In the genomic region with DNA sequence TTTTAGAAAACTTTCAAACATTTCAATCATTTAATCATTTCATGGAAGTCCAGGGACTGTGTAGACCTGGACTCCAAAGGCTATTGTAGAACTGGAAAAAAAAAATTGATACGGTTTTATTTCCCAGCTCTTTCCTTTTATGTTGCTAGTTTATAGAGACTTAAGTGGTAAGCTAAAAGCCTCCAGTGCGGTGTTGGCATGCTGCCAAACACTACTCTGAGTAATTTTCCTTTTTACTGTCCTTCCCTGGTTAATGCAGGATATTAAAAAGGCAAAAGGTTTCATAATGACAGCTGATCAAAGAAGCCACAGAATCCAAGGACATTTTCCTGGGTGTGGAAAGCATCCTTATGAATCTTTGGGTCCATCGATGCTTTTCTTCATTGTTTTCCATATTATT, we compare ENCODE assay signal across 11 mouse cellular contexts. TPM values are rescaled to one million over a fixed set of nuclear protein-coding genes. Genes with fewer than 3 reads are reported as not detected.
A peak's percentile ranks its signal among the peaks of the same experiment; 100 is the strongest.
DNase-seq lines count a peak whose midpoint lies in the region; ATAC-seq and TF ChIP-seq lines count a peak whose summit lies in the region.
"Had no signal": no experiment of that assay in that cellular context is flagged by ENCODE, and none has a peak within 500 bp of the region (broad histone marks: within the 10 kb centered on the region; RNA-seq: fewer than 3 reads in every experiment).

No protein-coding gene starts in this region.

- no peaks in the 10 kb centered on the region for H3K4me1 ChIP-seq in forebrain, postnatal 0 days (ENCODE audit: insufficient read depth)
- H3K4me1 ChIP-seq: limb, embryonic 12.5 days had no signal

- ATAC-seq in forebrain, postnatal 0 days = peak; percentile 20; the same call in 1 of the 2 replicates
- no peak for ATAC-seq in erythroid progenitor cell, adult 5-6 weeks (replicated peaks; ENCODE audit: low FRiP score, poor library complexity, severe bottlenecking)

- H3K4me2 ChIP-seq in forebrain, postnatal 0 days (ENCODE audit: low read depth) = no peak overlapping the region
- H3K4me2 ChIP-seq: limb, embryonic 12.5 days had no signal

- TF ChIP-seq CTCF in forebrain, postnatal 0 days (IDR thresholded peaks at IDR 0.05; ENCODE audit: low read depth) = no peak

- H3K9ac ChIP-seq in forebrain, postnatal 0 days = no peak overlapping the region
- H3K9ac ChIP-seq: limb, embryonic 12.5 days had no signal

- H3K4me3 ChIP-seq in forebrain, postnatal 0 days (ENCODE audit: low read depth, low read length) = no peak overlapping the region
- H3K4me3 ChIP-seq: limb, embryonic 12.5 days had no signal

- no peaks in the 10 kb centered on the region for H3K36me3 ChIP-seq in forebrain, postnatal 0 days (ENCODE audit: insufficient read depth)
- H3K36me3 ChIP-seq: limb, embryonic 12.5 days had no signal

- H3K9me3 ChIP-seq in forebrain, postnatal 0 days (ENCODE audit: low read length) = no peaks in the 10 kb centered on the region
- H3K9me3 ChIP-seq: limb, embryonic 12.5 days had no signal

- no peaks in the 10 kb centered on the region for H3K27me3 ChIP-seq in forebrain, postnatal 0 days (ENCODE audit: insufficient read depth, low read length)
- H3K27me3 ChIP-seq: limb, embryonic 12.5 days had no signal

- 18% methylated on average over 3 of the region's 3 CpGs for WGBS in forebrain, postnatal 0 days

- DNase-seq in kidney, postnatal 10 days = peak; percentile 21
- DNase-seq in kidney, adult 18-20 months = no peak
- DNase-seq in 416B (ENCODE audit: low read depth) = peak; percentile 29
- DNase-seq in NIH3T3 (ENCODE audit: low read depth) = peak; percentile 57
- DNase-seq in forebrain, postnatal 0 days = peak; percentile 47
- DNase-seq in cerebellum, postnatal 36 days = no peak
- DNase-seq: heart, postnatal 4 days; thymus, postnatal 36 days had no signal

- no peak overlapping the region for H3K27ac ChIP-seq in forebrain, postnatal 0 days (ENCODE audit: low read depth, low read length)
- H3K27ac ChIP-seq: limb, embryonic 12.5 days; macrophage had no signal

RNA-seq across cellular contexts. Expression of gene Kcnab1, which starts 53.8 kb away (rescaled TPM):
- total RNA-seq in forebrain, postnatal 0 days (2014; rRNA removed) = 7.3 and 10.5 TPM in 2 replicates
- polyA plus RNA-seq in forebrain, postnatal 0 days (2015; fragmentation: Nextera tagmentation; extraction: Ambion mirVana) = 9.6 and 10.9 TPM in 2 replicates
- total RNA-seq in erythroid progenitor cell, adult 5-6 weeks (2015; ENCODE audit: low replicate concordance) = not detected in 2 replicates
- total RNA-seq in erythroid progenitor cell, adult 5-6 weeks (2017; ENCODE audit: low replicate concordance) = 0.39 TPM in 1 of 2 replicates, not detected in the other

Comparison
In these comparisons a context has a peak if more than half of its experiments do, and no peak if none do; other contexts are left out.
1. DNase-seq: peak in kidney, postnatal 10 days (single experiment), 416B (single experiment), NIH3T3 (single experiment) and forebrain, postnatal 0 days (single experiment); none in kidney, adult 18-20 months (single experiment) and cerebellum, postnatal 36 days (0 of 2).